Mouse (Mus musculus): Measurements from ENCODE around the gene Vdac2. TPM values are rescaled to one million over a fixed set of nuclear protein-coding genes. Genes with fewer than 3 reads are reported as not detected.

The Vdac2 gene
- polyA plus RNA-seq, 1 experiment: 85.2 TPM

- H3K27ac ChIP-seq (ENCODE audit: control insufficient read depth, insufficient read depth, low read depth, low read length, poor library complexity): no peak overlapping the region
- WGBS: 42% methylated on average over 15 of the region's 15 CpGs
- H3K4me1 ChIP-seq (ENCODE audit: control insufficient read depth, insufficient read depth, low read length): peaks cover 4% of the 10 kb centered on the region
- H3K4me3 ChIP-seq (replicated peaks; ENCODE audit: control insufficient read depth, low read depth, low read length): no peak overlapping the region
- TF ChIP-seq POLR2A (IDR thresholded peaks at IDR 0.05; ENCODE audit: borderline replicate concordance, control insufficient read depth, low read depth, low read length): no peak
- no peak for TF ChIP-seq CTCF (IDR thresholded peaks at IDR 0.05; ENCODE audit: control insufficient read depth, insufficient read depth, low read length)
Observed at GRCm38 (mm10) chr14:21891581-21892340, 66.7 kb downstream of the Vdac2 start.

DNA sequence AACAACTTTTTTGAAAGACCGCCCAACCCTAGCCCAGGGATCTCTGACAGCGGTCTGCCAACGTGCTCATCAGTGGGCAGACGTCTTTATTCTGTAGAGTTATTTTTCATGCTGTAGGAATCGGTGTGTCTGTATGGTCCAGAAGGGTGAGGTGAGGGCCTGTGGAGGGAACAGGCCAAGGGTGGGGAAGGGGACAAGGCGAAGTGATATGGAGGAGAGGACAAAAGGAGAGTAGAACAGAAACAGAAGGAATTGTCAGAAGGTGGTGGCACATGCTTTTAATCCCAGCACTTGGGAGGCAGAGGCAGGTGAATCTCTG lies 67.3 kb downstream of the Vdac2 start:
- Histone ChIP-seq H3K4me3 (replicated peaks; ENCODE audit: control insufficient read depth, low read depth, low read length) (no peak overlapping the region), H3K27ac (ENCODE audit: control insufficient read depth, insufficient read depth, low read depth, low read length, poor library complexity) (no peak overlapping the region), H3K4me1 (ENCODE audit: control insufficient read depth, insufficient read depth, low read length) (peaks cover 4% of the 10 kb centered on the region)
- 84% methylated on average over 6 of the region's 6 CpGs for WGBS
- TF ChIP-seq POLR2A (IDR thresholded peaks at IDR 0.05; ENCODE audit: borderline replicate concordance, control insufficient read depth, low read depth, low read length): no peak
- no peak for TF ChIP-seq CTCF (IDR thresholded peaks at IDR 0.05; ENCODE audit: control insufficient read depth, insufficient read depth, low read length)

Other genes with a start within 250 kb of the Vdac2 start
- not detected in 2 replicates for gene Dupd1, start 110.7 kb upstream of the Vdac2 start, polyA plus RNA-seq (2011; ENCODE audit: insufficient read depth, insufficient read length, low replicate concordance, missing spikeins)
- 2.8 and 4.4 TPM in 2 replicates for gene Samd8, start 74.7 kb upstream of the Vdac2 start, polyA plus RNA-seq (2011; ENCODE audit: insufficient read depth, insufficient read length, low replicate concordance, missing spikeins)
- not detected in 2 replicates for gene Dusp13, start 74.1 kb upstream of the Vdac2 start, polyA plus RNA-seq (2011; ENCODE audit: insufficient read depth, insufficient read length, low replicate concordance, missing spikeins)
- 15.8 and 45.0 TPM in 2 replicates for gene Comtd1, start 23.7 kb downstream of the Vdac2 start, polyA plus RNA-seq (2011; ENCODE audit: insufficient read depth, insufficient read length, low replicate concordance, missing spikeins)
- 0.38 and 0.95 TPM in 2 replicates for gene Zfp503, start 164.4 kb downstream of the Vdac2 start, polyA plus RNA-seq (2011; ENCODE audit: insufficient read depth, insufficient read length, low replicate concordance, missing spikeins)
- gene Lrmda, start 194.5 kb downstream of the Vdac2 start, polyA plus RNA-seq (2011; ENCODE audit: insufficient read depth, insufficient read length, low replicate concordance, missing spikeins): 3.8 TPM in 1 of 2 replicates, not detected in the other